Mouse (Mus musculus): Measurements from ENCODE around the gene Olfr392. TPM values are rescaled to one million over a fixed set of nuclear protein-coding genes. Genes with fewer than 3 reads are reported as not detected.

Gene Olfr392
- not detected for polyA plus RNA-seq (2012; fragmentation: generic; extraction: Trizol)
- long read RNA-seq, experiment 1 = 0 reads
- long read RNA-seq, experiment 2 = 0 reads

- Histone ChIP-seq H3K36me3 (ENCODE audit: control insufficient read depth, insufficient read depth) (no peaks in the 10 kb centered on the region), H3K79me2 (ENCODE audit: control insufficient read depth, insufficient read depth) (no peaks in the 10 kb centered on the region), H3ac (ENCODE audit: control insufficient read depth, insufficient read length, low read depth) (no peak within 1 kb of the TSS), H3K79me3 (ENCODE audit: low read depth) (no peaks in the 10 kb centered on the region), H3K27me3 (ENCODE audit: control insufficient read depth, insufficient read depth, insufficient read length) (no peaks in the 10 kb centered on the region), H3K4me3 (ENCODE audit: insufficient read depth, poor library complexity, severe bottlenecking) (no peak within 1 kb of the TSS)
- TF ChIP-seq USF1 (IDR thresholded peaks at IDR 0.05; ENCODE audit: low read depth) = no peak
- no peak for TF ChIP-seq CTCF (IDR thresholded peaks at IDR 0.05; ENCODE audit: control insufficient read depth, insufficient read depth, insufficient read length)
- no peak for TF ChIP-seq FOSL1 (IDR thresholded peaks at IDR 0.05; ENCODE audit: insufficient read depth, low read length, poor library complexity, severe bottlenecking)
- no peak for TF ChIP-seq MAX (IDR thresholded peaks at IDR 0.05)
- no peak for TF ChIP-seq CEBPB (IDR thresholded peaks at IDR 0.05; ENCODE audit: low read depth)
- TF ChIP-seq MYOD1 (IDR thresholded peaks at IDR 0.05; ENCODE audit: control insufficient read depth, insufficient read length, low read depth) = no peak
- no peak for TF ChIP-seq MYOG (IDR thresholded peaks at IDR 0.05; ENCODE audit: control insufficient read depth, extremely low read depth, insufficient read length)
Observed at GRCm38 (mm10) chr11:73816949-73817348, at the start of gene Olfr392. Gene Olfr392 (minus strand): TSS chr11:73817049.

- TF ChIP-seq MYOD1 (IDR thresholded peaks at IDR 0.05; ENCODE audit: control insufficient read depth, insufficient read length, low read depth) (no peak), USF1 (IDR thresholded peaks at IDR 0.05; ENCODE audit: low read depth) (no peak), FOSL1 (IDR thresholded peaks at IDR 0.05; ENCODE audit: insufficient read depth, low read length, poor library complexity, severe bottlenecking) (no peak), CEBPB (IDR thresholded peaks at IDR 0.05; ENCODE audit: low read depth) (no peak), MAX (IDR thresholded peaks at IDR 0.05) (no peak), CTCF (IDR thresholded peaks at IDR 0.05; ENCODE audit: control insufficient read depth, insufficient read depth, insufficient read length) (no peak), MYOG (IDR thresholded peaks at IDR 0.05; ENCODE audit: control insufficient read depth, extremely low read depth, insufficient read length) (no peak)
- Histone ChIP-seq H3K27me3 (ENCODE audit: control insufficient read depth, insufficient read depth, insufficient read length) (no peaks in the 10 kb centered on the region), H3ac (ENCODE audit: control insufficient read depth, insufficient read length, low read depth) (no peak within 1 kb of the TSS), H3K36me3 (ENCODE audit: control insufficient read depth, insufficient read depth) (no peaks in the 10 kb centered on the region), H3K79me2 (ENCODE audit: control insufficient read depth, insufficient read depth) (no peaks in the 10 kb centered on the region), H3K4me3 (ENCODE audit: insufficient read depth, poor library complexity, severe bottlenecking) (no peak within 1 kb of the TSS), H3K79me3 (ENCODE audit: low read depth) (no peaks in the 10 kb centered on the region)
Observed at GRCm38 (mm10) chr11:73851354-73851753, 34.5 kb upstream of the Olfr392 start, which contains the start of gene Olfr393. Gene Olfr393 (minus strand): TSS chr11:73851454.

- H3K27me3 ChIP-seq (ENCODE audit: control insufficient read depth, insufficient read depth, insufficient read length) = no peaks in the 10 kb centered on the region
- no peaks in the 10 kb centered on the region for H3K79me2 ChIP-seq (ENCODE audit: control insufficient read depth, insufficient read depth)
- H3K36me3 ChIP-seq (ENCODE audit: control insufficient read depth, insufficient read depth) = no peaks in the 10 kb centered on the region
- no peak for TF ChIP-seq MYOG (IDR thresholded peaks at IDR 0.05; ENCODE audit: control insufficient read depth, extremely low read depth, insufficient read length)
- no peak for TF ChIP-seq MAX (IDR thresholded peaks at IDR 0.05)
- no peak for TF ChIP-seq USF1 (IDR thresholded peaks at IDR 0.05; ENCODE audit: low read depth)
- TF ChIP-seq CEBPB (IDR thresholded peaks at IDR 0.05; ENCODE audit: low read depth) = no peak
- TF ChIP-seq MYOD1 (IDR thresholded peaks at IDR 0.05; ENCODE audit: control insufficient read depth, insufficient read length, low read depth) = no peak
- no peak for TF ChIP-seq CTCF (IDR thresholded peaks at IDR 0.05; ENCODE audit: control insufficient read depth, insufficient read depth, insufficient read length)
- no peak for TF ChIP-seq FOSL1 (IDR thresholded peaks at IDR 0.05; ENCODE audit: insufficient read depth, low read length, poor library complexity, severe bottlenecking)
- H3ac ChIP-seq (ENCODE audit: control insufficient read depth, insufficient read length, low read depth) = no peak within 1 kb of the TSS
- no peaks in the 10 kb centered on the region for H3K79me3 ChIP-seq (ENCODE audit: low read depth)
- no peak within 1 kb of the TSS for H3K4me3 ChIP-seq (ENCODE audit: insufficient read depth, poor library complexity, severe bottlenecking)
Observed at GRCm38 (mm10) chr11:73802952-73803351, 13.9 kb downstream of the Olfr392 start, which contains the start of gene Olfr391-ps. Gene Olfr391-ps (minus strand): TSS chr11:73803052.

GRCm38 (mm10) chr11:73782664-73783063 is 34.2 kb downstream of the Olfr392 start, which contains the start of gene Olfr390:
Gene Olfr390 (plus strand): TSS chr11:73782964.
- H3K27me3 ChIP-seq (ENCODE audit: control insufficient read depth, insufficient read depth, insufficient read length) = no peaks in the 10 kb centered on the region
- no peaks in the 10 kb centered on the region for H3K79me2 ChIP-seq (ENCODE audit: control insufficient read depth, insufficient read depth)
- H3K36me3 ChIP-seq (ENCODE audit: control insufficient read depth, insufficient read depth) = no peaks in the 10 kb centered on the region
- H3K79me3 ChIP-seq (ENCODE audit: low read depth) = no peaks in the 10 kb centered on the region
- no peak within 1 kb of the TSS for H3K4me3 ChIP-seq (ENCODE audit: insufficient read depth, poor library complexity, severe bottlenecking)
- TF ChIP-seq USF1 (IDR thresholded peaks at IDR 0.05; ENCODE audit: low read depth) (no peak), CTCF (IDR thresholded peaks at IDR 0.05; ENCODE audit: control insufficient read depth, insufficient read depth, insufficient read length) (no peak), FOSL1 (IDR thresholded peaks at IDR 0.05; ENCODE audit: insufficient read depth, low read length, poor library complexity, severe bottlenecking) (no peak), MYOD1 (IDR thresholded peaks at IDR 0.05; ENCODE audit: control insufficient read depth, insufficient read length, low read depth) (no peak), MAX (IDR thresholded peaks at IDR 0.05) (no peak), MYOG (IDR thresholded peaks at IDR 0.05; ENCODE audit: control insufficient read depth, extremely low read depth, insufficient read length) (no peak), CEBPB (IDR thresholded peaks at IDR 0.05; ENCODE audit: low read depth) (no peak)
- no peak within 1 kb of the TSS for H3ac ChIP-seq (ENCODE audit: control insufficient read depth, insufficient read length, low read depth)

- no peaks in the 10 kb centered on the region for H3K27me3 ChIP-seq (ENCODE audit: control insufficient read depth, insufficient read depth, insufficient read length)
- H3K36me3 ChIP-seq (ENCODE audit: control insufficient read depth, insufficient read depth) = no peaks in the 10 kb centered on the region
- no peaks in the 10 kb centered on the region for H3K79me2 ChIP-seq (ENCODE audit: control insufficient read depth, insufficient read depth)
- no peak within 1 kb of the TSS for H3K4me3 ChIP-seq (ENCODE audit: insufficient read depth, poor library complexity, severe bottlenecking)
- H3K79me3 ChIP-seq (ENCODE audit: low read depth) = no peaks in the 10 kb centered on the region
- TF ChIP-seq MYOG (IDR thresholded peaks at IDR 0.05; ENCODE audit: control insufficient read depth, extremely low read depth, insufficient read length) (no peak), CEBPB (IDR thresholded peaks at IDR 0.05; ENCODE audit: low read depth) (no peak), USF1 (IDR thresholded peaks at IDR 0.05; ENCODE audit: low read depth) (no peak), FOSL1 (IDR thresholded peaks at IDR 0.05; ENCODE audit: insufficient read depth, low read length, poor library complexity, severe bottlenecking) (no peak), MAX (IDR thresholded peaks at IDR 0.05) (no peak)
- no peak within 1 kb of the TSS for H3ac ChIP-seq (ENCODE audit: control insufficient read depth, insufficient read length, low read depth)
Observed at GRCm38 (mm10) chr11:73780613-73781012, 36.2 kb downstream of the Olfr392 start, which contains the start of gene Olfr389. Gene Olfr389 (minus strand): TSS chr11:73780713.

Other genes with a start within 250 kb of the Olfr392 start
- not detected for gene Olfr385, start 224.0 kb downstream of the Olfr392 start, polyA plus RNA-seq (2012; fragmentation: generic; extraction: Trizol)
- gene Olfr384, start 218.5 kb downstream of the Olfr392 start, polyA plus RNA-seq (2012; fragmentation: generic; extraction: Trizol) = not detected
- not detected for gene Zfp735, start 128.3 kb downstream of the Olfr392 start, polyA plus RNA-seq (2012; fragmentation: generic; extraction: Trizol)
- not detected for gene Olfr389, start 36.3 kb downstream of the Olfr392 start, polyA plus RNA-seq (2012; fragmentation: generic; extraction: Trizol)
- not detected for gene Olfr390, start 34.1 kb downstream of the Olfr392 start, polyA plus RNA-seq (2012; fragmentation: generic; extraction: Trizol)
- gene Olfr391-ps, start 14.0 kb downstream of the Olfr392 start, polyA plus RNA-seq (2012; fragmentation: generic; extraction: Trizol) = not detected
- gene Olfr393, start 34.4 kb upstream of the Olfr392 start, polyA plus RNA-seq (2012; fragmentation: generic; extraction: Trizol) = not detected
- gene Olfr394, start 73.7 kb upstream of the Olfr392 start, polyA plus RNA-seq (2012; fragmentation: generic; extraction: Trizol) = not detected
- gene Olfr395, start 92.2 kb upstream of the Olfr392 start, polyA plus RNA-seq (2012; fragmentation: generic; extraction: Trizol) = not detected
- not detected for gene Olfr23, start 119.6 kb upstream of the Olfr392 start, polyA plus RNA-seq (2012; fragmentation: generic; extraction: Trizol)
- gene Olfr397, start 143.8 kb upstream of the Olfr392 start, polyA plus RNA-seq (2012; fragmentation: generic; extraction: Trizol) = not detected
- not detected for gene Olfr398, start 173.4 kb upstream of the Olfr392 start, polyA plus RNA-seq (2012; fragmentation: generic; extraction: Trizol)
- not detected for gene Olfr139, start 239.5 kb upstream of the Olfr392 start, polyA plus RNA-seq (2012; fragmentation: generic; extraction: Trizol)
- gene Olfr399, start 239.6 kb upstream of the Olfr392 start, polyA plus RNA-seq (2012; fragmentation: generic; extraction: Trizol) = not detected